Mouse (Mus musculus) monocyte, adult 5-6 weeks (primary cell): ENCODE results near the gene Slc22a5. TPM values are rescaled to one million over a fixed set of nuclear protein-coding genes. Genes with fewer than 3 reads are reported as not detected.

Experiments used
- total RNA-seq: library from RNA; stranded (forward); fragments of 200-1000, 200-491, 200-594 nt; gene quantifications from 3 replicates; pipeline ENCODE4 v1.2.3, GENCODE M21; 2017

Slc22a5 gene
- total RNA-seq, 1 experiment from 2014 or later = 8.5 TPM

Other genes starting within 250 kb of the Slc22a5 start
- 27.8 to 53.5 TPM (median 45.6 TPM) in 3 replicates for gene Rad50, start 184.3 kb downstream of the Slc22a5 start, total RNA-seq
- gene Il5, start 170.9 kb downstream of the Slc22a5 start, total RNA-seq = not detected in 3 replicates
- gene Irf1, start 121.6 kb downstream of the Slc22a5 start, total RNA-seq = 300 to 388 TPM (median 378 TPM) in 3 replicates
- gene Gm17334, start 118.5 kb downstream of the Slc22a5 start, total RNA-seq = 0.68 TPM in 1 of 3 replicates, not detected in the others
- 5.5 to 14.4 TPM (median 10.2 TPM) in 3 replicates for gene Gm12216, start 32.4 kb downstream of the Slc22a5 start, total RNA-seq
- gene Slc22a21, start 88.7 kb upstream of the Slc22a5 start, total RNA-seq = 1.5 to 3.7 TPM (median 3.6 TPM) in 3 replicates
- gene Slc22a4, start 136.4 kb upstream of the Slc22a5 start, total RNA-seq = 0.78 to 2.1 TPM (median 1.1 TPM) in 3 replicates
- 0.29 to 1.6 TPM in 2 of 3 replicates, not detected in the other for gene Pdlim4, start 177.4 kb upstream of the Slc22a5 start, total RNA-seq
- not detected in 3 replicates for gene P4ha2, start 208.4 kb upstream of the Slc22a5 start, total RNA-seq